Mouse (Mus musculus) fat pad, adult 2 months (tissue): ENCODE data around the gene Junb.

Source experiments
- DNase-seq: peaks from one replicate; pipeline ENCODE4 v3.0.0-alpha.2; 2011; ENCODE audit warnings: low read depth, low spot score; ENCODE audit errors: extremely low read depth

Gene Junb

DNA sequence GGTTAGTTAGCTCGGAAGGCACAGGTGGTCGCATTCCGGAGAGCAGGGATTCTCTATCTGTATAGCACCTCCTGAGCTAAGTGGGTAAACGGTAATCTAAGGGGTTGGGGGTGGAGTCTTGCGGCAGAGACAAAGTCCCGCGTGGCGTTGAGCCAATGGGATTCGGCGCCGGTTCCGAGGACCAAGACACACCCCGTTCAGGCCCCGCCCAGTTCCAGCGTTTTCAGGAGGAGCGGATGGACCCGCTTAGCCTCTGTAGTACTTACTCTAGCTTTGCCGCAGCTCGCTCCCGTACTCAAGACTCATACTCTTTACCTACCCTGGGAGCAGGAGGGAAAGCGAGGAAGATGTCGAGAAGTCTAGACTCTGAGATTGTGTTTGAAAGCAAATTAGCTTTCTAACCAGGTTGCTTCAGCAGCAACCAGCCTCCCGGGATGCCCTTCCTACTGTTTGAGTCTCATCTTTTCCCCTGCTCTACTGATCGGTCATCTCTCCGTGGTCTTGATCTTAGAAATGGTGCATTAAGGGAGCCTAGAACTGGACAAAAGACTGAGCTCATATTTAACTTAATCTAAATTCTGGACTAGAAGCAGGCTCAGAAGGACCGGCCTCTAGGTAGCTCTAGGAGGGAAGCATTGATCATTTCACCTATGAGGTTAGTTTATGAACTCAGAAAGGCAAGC, 33.9 kb downstream of the Junb start:
- no peak for DNase-seq

DNA sequence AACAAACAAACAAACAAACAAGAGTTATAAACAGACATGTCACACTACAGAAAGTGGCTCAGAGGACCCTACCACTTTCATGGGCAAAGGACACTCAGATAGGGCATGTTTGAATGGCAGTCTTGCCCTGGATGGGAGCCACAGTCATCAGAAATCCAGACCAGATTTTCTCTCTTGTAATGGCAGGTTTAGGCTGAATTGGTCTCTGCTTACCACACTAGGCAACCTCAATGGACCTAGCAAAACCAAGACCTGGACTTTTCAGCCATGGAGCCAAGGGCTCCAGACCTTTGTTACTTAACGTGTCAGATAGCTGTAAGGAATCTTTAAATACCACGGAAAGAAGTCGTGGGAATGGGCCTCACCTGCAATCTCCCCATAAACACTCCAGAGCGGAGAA, 34.8 kb downstream of the Junb start:
- DNase-seq, result no peak

DNA sequence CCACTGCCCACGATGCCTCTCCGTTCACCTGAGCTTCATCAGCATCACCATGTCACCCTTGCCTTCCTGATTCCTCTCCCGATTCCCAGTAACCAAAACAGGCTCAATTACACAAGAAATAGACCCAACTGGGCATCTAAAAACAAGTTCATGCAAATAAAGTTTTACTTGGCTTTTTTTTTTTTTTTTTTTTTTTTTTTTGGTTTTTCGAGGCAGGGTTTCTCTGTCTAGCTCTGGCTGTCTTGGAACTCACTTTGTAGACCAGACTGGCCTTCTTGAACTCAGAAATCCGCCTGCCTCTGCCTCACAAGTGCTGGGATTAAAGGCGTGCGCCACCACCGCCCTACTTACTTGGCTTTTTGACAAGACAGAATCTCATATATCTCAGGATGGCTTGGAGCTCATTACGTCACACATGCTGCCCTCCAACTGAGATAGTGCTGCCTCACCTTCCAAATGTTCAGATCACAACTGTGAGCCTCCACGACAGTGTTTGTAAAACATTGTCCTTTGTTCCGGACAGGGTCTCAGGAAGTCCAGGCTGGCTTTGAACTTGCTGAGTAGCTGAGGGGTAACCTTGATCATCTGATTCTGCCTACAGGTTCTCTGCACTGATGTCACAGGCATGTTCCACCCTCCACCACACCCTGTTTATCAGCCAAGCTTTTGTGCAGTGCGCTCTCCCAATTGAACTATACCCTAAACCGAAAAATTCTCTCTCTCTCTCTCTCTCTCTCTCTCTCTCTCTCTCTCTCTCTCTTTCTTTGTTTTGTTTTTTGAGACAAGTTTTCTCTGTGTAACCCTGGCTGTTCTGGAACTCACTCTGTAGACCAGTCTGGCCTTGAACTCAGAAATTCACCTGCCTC, 40.7 kb downstream of the Junb start:
- DNase-seq, result no peak

DNA sequence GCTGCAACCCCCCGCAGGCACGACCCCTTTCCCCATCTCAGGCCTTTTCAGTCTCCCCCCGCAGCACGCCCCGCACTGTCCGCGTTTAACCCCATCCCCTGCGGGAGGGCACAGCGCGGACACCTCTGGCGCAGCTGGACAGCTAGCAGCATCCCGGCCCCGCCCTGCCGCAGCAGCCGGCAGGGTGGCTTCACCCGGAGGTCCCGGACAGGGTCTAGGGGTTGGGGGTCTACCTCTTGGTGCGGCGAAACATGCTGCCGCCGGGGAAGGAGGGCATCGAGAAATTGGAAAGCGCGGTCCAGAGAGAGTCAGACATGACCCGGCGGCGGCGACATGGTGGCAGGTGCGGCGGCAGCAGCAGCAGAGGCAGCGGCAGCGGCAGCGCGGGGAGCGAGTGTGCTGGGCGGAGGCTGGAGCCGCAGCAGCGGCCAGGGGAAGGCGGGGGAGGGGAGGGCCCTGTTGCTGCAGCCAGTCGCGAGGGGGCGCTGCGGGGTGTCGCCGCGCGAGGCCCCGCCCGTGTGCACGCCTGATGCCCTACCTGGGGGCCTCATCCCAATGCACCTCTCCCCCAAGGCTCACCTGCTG, 41.5 kb downstream of the Junb start, which contains the start of gene Mast1:
Gene Mast1, minus strand, starts transcription at position 398 of the 585 bp plus-strand sequence.
- no peak for DNase-seq

DNA sequence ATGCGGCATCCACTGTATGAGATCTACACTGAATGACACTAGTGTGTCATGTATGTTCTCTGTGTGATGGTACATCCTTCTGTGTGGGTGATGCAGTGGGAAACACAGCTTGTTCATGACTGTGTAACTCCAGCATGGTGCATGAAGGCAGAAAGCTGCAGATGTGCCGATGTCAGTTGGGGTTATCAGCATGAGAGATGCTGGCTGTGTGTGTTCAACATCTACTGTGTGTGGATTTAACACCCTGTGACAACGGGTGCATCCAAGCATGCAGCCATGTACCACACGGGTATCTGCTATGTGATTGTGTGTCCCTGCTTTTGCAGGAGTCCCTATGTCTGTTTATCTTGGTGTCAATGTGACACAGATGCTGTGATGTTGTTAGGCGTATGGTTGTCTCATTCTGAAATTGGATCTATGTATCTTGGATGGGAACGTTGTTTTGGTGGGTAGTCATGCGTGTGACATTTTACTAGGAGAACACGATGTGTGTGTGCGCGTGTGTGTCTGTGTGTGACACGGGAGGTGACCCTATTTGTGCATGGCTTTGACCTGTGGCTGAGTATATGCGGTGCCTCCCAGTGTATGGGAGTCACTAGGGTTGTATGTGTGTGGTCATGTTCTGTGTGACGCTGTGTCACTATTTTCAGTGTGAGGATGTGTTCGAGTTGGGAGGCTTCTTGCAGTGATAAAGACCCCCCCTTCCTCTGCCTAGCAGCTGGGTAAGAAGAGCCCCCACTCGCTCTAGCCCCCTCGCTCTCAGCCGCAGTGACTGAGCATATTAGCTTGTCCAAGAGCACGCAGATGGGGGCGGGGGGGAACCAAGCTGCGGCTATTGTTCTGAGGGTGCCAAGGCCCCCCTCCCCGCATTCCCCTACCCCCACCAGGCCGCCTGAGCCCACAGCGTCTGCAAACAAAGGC, 42.2 kb downstream of the Junb start:
- no peak for DNase-seq

DNA sequence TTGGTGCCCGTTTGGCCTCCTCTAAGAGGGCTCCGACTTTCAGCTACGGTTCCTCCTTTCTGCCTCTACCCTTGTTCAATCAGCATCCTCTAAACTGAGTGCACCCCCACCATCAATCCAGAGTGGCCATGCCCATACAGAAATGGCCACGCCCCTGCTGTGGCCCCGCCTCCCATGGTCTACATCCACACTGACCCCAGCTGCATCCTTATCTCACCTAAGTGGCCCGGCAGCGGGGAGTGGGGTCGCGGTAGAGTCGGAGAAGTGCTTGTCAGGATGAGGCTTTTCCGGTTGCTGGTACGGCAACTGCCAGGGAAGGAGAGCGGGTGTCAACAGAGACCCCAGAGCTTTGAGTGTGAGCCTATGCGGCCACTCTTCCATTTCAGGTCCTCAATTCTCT, 43.0 kb downstream of the Junb start:
- DNase-seq, result no peak

DNA sequence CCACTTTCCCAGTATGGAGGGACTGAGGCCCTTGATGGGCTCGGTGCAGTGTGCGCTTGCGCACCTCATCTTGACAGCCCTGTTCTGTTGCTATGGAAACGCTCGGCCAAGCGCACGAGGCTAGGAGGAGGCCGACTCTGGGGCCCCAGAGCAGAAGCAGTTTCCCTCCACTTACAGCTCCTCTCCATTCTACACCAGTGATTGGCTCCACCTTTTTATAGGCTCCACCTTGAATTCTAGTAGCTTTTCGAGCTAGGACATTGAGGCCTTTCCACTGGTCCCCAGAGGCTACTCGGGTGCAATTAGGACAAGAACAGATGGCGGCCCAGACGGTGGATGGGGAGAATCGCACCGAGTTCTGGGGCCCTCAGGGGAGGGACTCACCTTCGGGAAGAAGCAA, 43.7 kb downstream of the Junb start:
- no peak for DNase-seq

DNA sequence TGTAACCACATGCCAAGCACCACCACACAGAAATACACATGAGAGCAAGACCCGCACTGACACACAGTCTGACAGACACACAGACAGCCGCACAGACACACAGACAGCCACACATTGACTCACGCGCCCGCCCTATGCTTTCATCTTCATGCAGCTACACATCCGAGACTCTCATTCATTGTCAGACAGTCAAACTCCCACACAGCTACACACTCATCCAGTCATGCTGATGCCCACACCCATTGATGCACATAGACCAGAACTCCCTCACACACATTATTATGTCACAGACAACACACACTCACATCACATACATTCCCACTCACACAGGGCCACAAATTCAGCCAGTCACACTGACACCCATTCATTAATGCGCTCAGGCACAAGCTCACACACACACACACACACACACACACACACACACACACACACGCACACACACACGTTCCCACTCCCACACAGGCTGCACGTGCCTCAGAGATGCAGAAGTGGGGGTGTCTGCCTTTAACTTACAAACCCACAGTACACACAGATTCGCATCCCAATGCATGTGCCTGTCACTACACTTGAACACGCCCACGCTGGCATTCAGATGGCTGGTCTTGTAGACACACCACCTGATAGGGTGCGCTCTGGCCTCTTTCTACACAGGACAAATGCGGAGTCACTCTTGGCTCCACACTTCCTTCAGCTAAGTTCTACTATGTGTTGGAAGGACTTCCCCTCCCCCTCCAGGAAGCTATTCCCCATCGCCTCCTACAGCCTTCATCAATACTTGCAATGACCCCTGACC, 44.6 kb downstream of the Junb start:
- DNase-seq, result no peak

DNA sequence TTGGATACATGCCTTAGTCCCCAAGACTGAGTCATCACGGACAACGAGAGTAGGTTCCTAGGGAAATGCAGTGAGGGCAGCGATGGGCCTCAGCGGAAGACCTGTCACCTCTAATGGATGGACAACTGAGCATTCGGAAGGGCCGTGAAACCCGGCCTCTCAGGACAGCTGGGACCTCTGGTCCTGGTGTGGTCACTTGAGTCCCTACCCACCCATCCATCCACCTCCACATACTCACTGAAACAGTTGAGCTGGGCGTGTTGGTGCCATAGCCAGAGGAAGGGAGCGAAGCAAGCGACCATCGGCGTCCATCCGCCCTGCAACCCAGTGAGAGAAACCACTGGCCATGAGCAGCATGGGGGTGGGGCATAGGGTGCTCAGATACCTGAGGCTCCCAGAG, 47.9 kb downstream of the Junb start:
- DNase-seq, result no peak

DNA sequence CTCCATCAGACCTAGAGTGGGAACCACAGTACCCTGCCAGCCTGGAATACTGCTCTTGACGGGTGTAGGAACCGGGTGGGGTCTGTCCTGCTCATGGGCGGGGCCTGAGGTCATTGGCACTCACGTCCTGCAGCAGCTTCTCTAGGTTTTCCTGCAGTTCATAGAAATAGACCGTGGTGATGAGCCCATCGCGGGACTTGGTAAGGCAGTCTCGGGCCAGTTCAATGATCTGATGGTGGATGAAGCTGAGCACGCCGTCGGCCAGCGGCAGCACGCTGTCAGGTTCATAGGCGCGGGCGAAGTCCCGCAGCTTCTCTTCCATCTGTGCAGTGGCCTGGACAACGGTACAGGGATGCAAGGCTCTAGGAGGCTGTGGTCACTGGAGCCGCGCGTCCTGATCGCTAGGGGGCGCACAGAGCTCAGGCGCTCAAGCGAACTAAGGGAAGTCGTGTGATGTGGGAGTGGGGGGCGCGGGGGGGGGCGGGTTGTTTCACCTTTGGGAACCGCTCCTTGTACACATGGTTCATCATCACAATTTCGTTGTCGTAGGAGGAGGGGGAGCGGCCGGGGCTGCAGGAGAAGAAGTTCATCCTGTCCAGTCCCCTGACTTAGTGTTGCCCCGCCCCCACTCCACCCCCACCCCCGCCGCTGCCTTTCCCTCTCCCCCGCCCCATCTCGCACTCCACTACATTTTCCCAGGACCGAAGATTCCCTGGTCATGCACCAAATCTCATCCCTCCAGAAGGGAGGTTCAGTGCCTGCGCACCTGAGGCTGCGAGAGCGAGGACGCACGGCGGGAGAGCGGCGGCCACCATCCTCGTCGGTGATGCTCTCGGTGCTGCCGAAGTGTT, 49.8 kb downstream of the Junb start:
- no peak for DNase-seq

DNA sequence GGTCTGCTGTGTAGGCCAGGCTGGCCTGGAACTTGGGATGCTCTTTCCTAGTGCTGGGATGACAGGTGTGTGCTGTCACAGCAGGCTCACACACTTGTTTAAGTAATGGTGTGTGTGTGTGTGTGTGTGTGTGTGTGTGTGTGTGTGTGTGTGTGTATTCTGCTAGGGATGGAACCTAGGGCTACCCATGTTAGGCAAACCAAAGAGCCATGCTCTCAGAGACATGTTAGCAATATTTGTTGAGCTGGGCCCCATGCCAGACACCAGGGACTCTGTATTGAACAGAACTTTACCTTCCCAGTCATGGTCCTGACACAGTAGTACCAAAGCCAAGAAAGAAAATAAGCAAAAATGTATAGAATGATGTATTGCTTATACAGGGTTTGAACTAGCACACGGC, 51.0 kb downstream of the Junb start:
- DNase-seq, result no peak

DNA sequence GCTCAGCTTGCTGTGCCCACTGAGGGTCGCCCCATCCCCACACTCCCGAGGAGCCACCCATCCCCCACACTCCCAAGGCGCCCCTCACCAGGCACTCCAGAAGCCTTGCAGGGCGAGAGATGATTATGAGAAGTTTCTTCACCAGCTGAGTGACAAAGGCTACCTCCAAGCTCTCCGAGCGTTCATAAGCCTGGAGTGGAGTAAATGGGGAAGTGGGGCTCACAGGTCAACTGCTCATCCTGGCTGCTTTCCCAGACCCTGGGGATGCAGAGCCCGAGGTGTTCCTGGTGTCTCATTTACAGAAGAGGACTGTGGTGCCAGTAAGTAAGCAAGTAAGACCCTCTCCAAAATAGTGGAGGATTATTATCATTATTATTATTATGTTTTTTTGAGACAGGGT, 53.0 kb downstream of the Junb start:
- no peak for DNase-seq
